Mouse (Mus musculus): ENCODE results near the gene Prdm1. TPM values are rescaled to one million over a fixed set of nuclear protein-coding genes. Genes with fewer than 3 reads are reported as not detected.

Gene Prdm1
- total and polyA plus RNA-seq, 3 experiments = 4.7 to 13.6 (median 8.0) TPM

GRCm38 (mm10) chr10:44420211-44420610 is 108.1 kb downstream of the Prdm1 start:
- Histone ChIP-seq H3K79me2 (replicated peaks; ENCODE audit: control insufficient read depth, extremely low read depth, insufficient read depth, poor library complexity, severe bottlenecking) (no peaks in the 10 kb centered on the region), H3K4me3 (replicated peaks in 1 of 3; ENCODE audit: low read depth in 2 of 3, low read length in 2 of 3, poor library complexity in 1 of 3) (no peak overlapping the region), H3K36me3 (replicated peaks in 1 of 2; ENCODE audit: control insufficient read depth in 1 of 2, insufficient read depth in 1 of 2, low read length in 1 of 2) (no peaks in the 10 kb centered on the region), H3K4me2 (ENCODE audit: insufficient read depth, low read depth, poor library complexity, severe bottlenecking) (no peak overlapping the region), H3K27me3 (replicated peaks) (no peaks in the 10 kb centered on the region), H3K9ac (ENCODE audit: insufficient read depth, low read depth) (no peak overlapping the region; the same call in 1 of the 2 replicates), H3K9me3 (replicated peaks; ENCODE audit: low read length) (no peaks in the 10 kb centered on the region), H3K27ac (ENCODE audit: insufficient read depth, low read depth) (no peak overlapping the region), H3K4me1 (ENCODE audit: control insufficient read depth in 1 of 2, insufficient read depth in 2 of 2) (peaks cover 24 to 30% of the 10 kb centered on the region in 2 experiments)
- dilution Hi-C loops (cut with MboI; ENCODE audit: extremely low pct_ligation_motif_present, extremely low pct_unique_long_range_greater_than_20kb, low sequenced_read_pairs) (no loop called here), in situ Hi-C loops (cut with MboI; ENCODE audit: low pct_ligation_motif_present, low pct_unique_long_range_greater_than_20kb, low sequenced_read_pairs) (no loop called here)
- TF ChIP-seq MAFK (IDR thresholded peaks at IDR 0.05; ENCODE audit: insufficient replicate concordance, low read length) (no peak), ELF1 (IDR thresholded peaks at IDR 0.05; ENCODE audit: low read depth, low read length) (no peak)
- DNase-seq (ENCODE audit: extremely low read depth) = no peak

- Histone ChIP-seq H3K9ac (ENCODE audit: insufficient read depth, low read depth) (no peak overlapping the region), H3K36me3 (replicated peaks in 1 of 2; ENCODE audit: control insufficient read depth in 1 of 2, insufficient read depth in 1 of 2, low read length in 1 of 2) (no peaks in the 10 kb centered on the region), H3K9me3 (replicated peaks; ENCODE audit: low read length) (no peaks in the 10 kb centered on the region), H3K27ac (ENCODE audit: insufficient read depth, low read depth) (no peak overlapping the region), H3K4me1 (ENCODE audit: control insufficient read depth in 1 of 2, insufficient read depth in 2 of 2) (peaks cover 20 to 26% of the 10 kb centered on the region in 2 experiments), H3K4me2 (ENCODE audit: insufficient read depth, low read depth, poor library complexity, severe bottlenecking) (no peak overlapping the region), H3K27me3 (replicated peaks) (no peaks in the 10 kb centered on the region), H3K4me3 (replicated peaks in 1 of 3; ENCODE audit: low read depth in 2 of 3, low read length in 2 of 3, poor library complexity in 1 of 3) (no peak overlapping the region), H3K79me2 (replicated peaks; ENCODE audit: control insufficient read depth, extremely low read depth, insufficient read depth, poor library complexity, severe bottlenecking) (no peaks in the 10 kb centered on the region)
- DNase-seq (ENCODE audit: extremely low read depth) = no peak
- in situ Hi-C loops (cut with MboI; ENCODE audit: low pct_ligation_motif_present, low pct_unique_long_range_greater_than_20kb, low sequenced_read_pairs) = no loop called here
- no peak for TF ChIP-seq USF1 (IDR thresholded peaks at IDR 0.05; ENCODE audit: low read depth, low read length)
- no peak for TF ChIP-seq SIN3A (IDR thresholded peaks at IDR 0.05; ENCODE audit: low read length)
- TF ChIP-seq USF2 (conservative IDR thresholded peaks at IDR 0.05; ENCODE audit: low read depth, low read length) = no peak
- no peak for TF ChIP-seq UBTF (IDR thresholded peaks at IDR 0.05; ENCODE audit: low read depth, low read length)
- TF ChIP-seq MXI1 (IDR thresholded peaks at IDR 0.05; ENCODE audit: low read depth, low read length) = no peak
- no peak for TF ChIP-seq NRF1 (IDR thresholded peaks at IDR 0.05; ENCODE audit: low read depth, low read length)
- TF ChIP-seq NELFE (IDR thresholded peaks at IDR 0.05; ENCODE audit: low read depth, low read length) = no peak
- no peak for TF ChIP-seq IRF4 (IDR thresholded peaks at IDR 0.05; ENCODE audit: low read depth, low read length)
- dilution Hi-C loops (cut with MboI; ENCODE audit: extremely low pct_ligation_motif_present, extremely low pct_unique_long_range_greater_than_20kb, low sequenced_read_pairs) = no loop called here
Observed at GRCm38 (mm10) chr10:44418901-44419300, 109.4 kb downstream of the Prdm1 start.

- H3K9ac ChIP-seq (ENCODE audit: insufficient read depth, low read depth) = no peak overlapping the region
- dilution Hi-C loops (cut with MboI; ENCODE audit: extremely low pct_ligation_motif_present, extremely low pct_unique_long_range_greater_than_20kb, low sequenced_read_pairs) = no loop called here
- H3K9me3 ChIP-seq (replicated peaks; ENCODE audit: low read length) = no peaks in the 10 kb centered on the region
- peaks cover 29 to 37% of the 10 kb centered on the region in 2 experiments for H3K4me1 ChIP-seq (ENCODE audit: control insufficient read depth in 1 of 2, insufficient read depth in 2 of 2)
- in situ Hi-C loops (cut with MboI; ENCODE audit: low pct_ligation_motif_present, low pct_unique_long_range_greater_than_20kb, low sequenced_read_pairs) = no loop called here
- no peak overlapping the region for H3K27ac ChIP-seq (ENCODE audit: insufficient read depth, low read depth)
- no peak for DNase-seq (ENCODE audit: extremely low read depth)
- H3K36me3 ChIP-seq (replicated peaks in 1 of 2; ENCODE audit: control insufficient read depth in 1 of 2, insufficient read depth in 1 of 2, low read length in 1 of 2) = no peaks in the 10 kb centered on the region
- no peaks in the 10 kb centered on the region for H3K27me3 ChIP-seq (replicated peaks)
- H3K79me2 ChIP-seq (replicated peaks; ENCODE audit: control insufficient read depth, extremely low read depth, insufficient read depth, poor library complexity, severe bottlenecking) = no peaks in the 10 kb centered on the region
- TF ChIP-seq RAD21 (IDR thresholded peaks at IDR 0.05; ENCODE audit: low read depth, low read length) (no peak), MAFK (IDR thresholded peaks at IDR 0.05; ENCODE audit: insufficient replicate concordance, low read length) (no peak), USF1 (IDR thresholded peaks at IDR 0.05; ENCODE audit: low read depth, low read length) (no peak), BHLHE40 (IDR thresholded peaks at IDR 0.05; ENCODE audit: low read depth, low read length) (no peak), ZKSCAN1 (IDR thresholded peaks at IDR 0.05; ENCODE audit: borderline replicate concordance, low read depth, low read length) (no peak), IRF4 (IDR thresholded peaks at IDR 0.05; ENCODE audit: low read depth, low read length) (no peak), ELF1 (IDR thresholded peaks at IDR 0.05; ENCODE audit: low read depth, low read length) (no peak), PAX5 (IDR thresholded peaks at IDR 0.05; ENCODE audit: low read length) (no peak), NELFE (IDR thresholded peaks at IDR 0.05; ENCODE audit: low read depth, low read length) (no peak), JUND (conservative IDR thresholded peaks at IDR 0.05; ENCODE audit: low read depth, low read length) (no peak), POLR2AphosphoS2 (IDR thresholded peaks at IDR 0.05; ENCODE audit: low read depth, low read length) (no peak), EP300 (IDR thresholded peaks at IDR 0.05; ENCODE audit: low read length) (no peak), KAT2A (IDR thresholded peaks at IDR 0.05; ENCODE audit: insufficient replicate concordance, low read length) (no peak), MYC (IDR thresholded peaks at IDR 0.05; ENCODE audit: low read depth, low read length) (no peak), SIN3A (IDR thresholded peaks at IDR 0.05; ENCODE audit: low read length) (no peak), ETS1 (conservative IDR thresholded peaks at IDR 0.05; ENCODE audit: low read depth, low read length) (no peak), MAZ (IDR thresholded peaks at IDR 0.05; ENCODE audit: low read depth, low read length) (no peak), CTCF (conservative IDR thresholded peaks at IDR 0.05 in 1 of 2, IDR thresholded peaks at IDR 0.05 in 1 of 2; ENCODE audit: low read depth in 2 of 2, low read length in 2 of 2) (no peak), USF2 (conservative IDR thresholded peaks at IDR 0.05; ENCODE audit: low read depth, low read length) (no peak)
- H3K4me2 ChIP-seq (ENCODE audit: insufficient read depth, low read depth, poor library complexity, severe bottlenecking) = no peak overlapping the region
- no peak overlapping the region for H3K4me3 ChIP-seq (replicated peaks in 1 of 3; ENCODE audit: low read depth in 2 of 3, low read length in 2 of 3, poor library complexity in 1 of 3)
Observed at GRCm38 (mm10) chr10:44415576-44415975, 112.7 kb downstream of the Prdm1 start.
